Mouse (Mus musculus): ENCODE measurements at regions not wholly inside any gene's neighbourhood (a gene's known extent, or its start where the extent isn't known, plus 50 kb on each side); places are given as distances from the start of the nearest gene placed in this dataset.

DNA sequence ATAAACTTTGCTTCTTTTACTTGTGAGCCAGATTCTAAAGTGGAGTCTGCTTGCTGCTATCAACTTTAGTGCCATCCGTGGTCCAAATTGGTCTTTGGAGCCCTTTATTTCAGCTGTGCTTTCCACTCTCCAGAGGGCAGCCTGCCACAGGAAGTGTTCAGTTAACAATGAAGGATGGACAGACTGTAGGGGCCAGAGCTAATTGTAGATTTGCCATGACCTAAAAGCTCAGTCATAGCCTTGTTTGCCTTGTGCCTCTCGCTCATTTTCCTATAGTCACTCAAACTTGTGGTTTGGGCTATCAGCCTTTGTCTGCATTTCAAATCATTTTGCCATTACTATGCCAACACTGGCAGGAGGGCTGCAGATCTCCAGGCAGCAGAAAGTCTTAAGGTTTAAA is 131.8 kb upstream of the Vegfc start:
- intact Hi-C loops (cut with DNase I): no loop called here
- DNase-seq (ENCODE audit: low spot score in 2 of 2): peak in 1 of 2 experiments; percentile 11

DNA sequence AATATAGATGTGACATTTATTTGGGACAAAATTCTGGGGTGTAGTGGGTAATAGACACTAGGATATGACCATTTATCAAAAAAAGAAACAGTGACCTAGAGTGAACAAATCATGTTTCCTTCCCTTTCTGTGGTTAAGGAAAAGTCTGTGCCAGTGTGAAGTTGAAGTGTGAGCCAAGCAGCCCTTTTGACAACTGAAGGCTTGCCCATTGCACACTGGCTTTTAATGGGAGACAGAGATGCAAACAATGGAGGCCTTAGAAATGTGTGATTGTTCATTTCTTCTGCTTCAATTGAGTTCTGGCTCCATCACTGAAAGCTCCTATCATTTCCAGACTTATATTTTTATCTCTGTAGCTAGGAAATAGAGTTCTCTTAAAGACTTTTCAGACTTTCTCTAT is 130.0 kb upstream of the Vegfc start:
- no peak for DNase-seq (ENCODE audit: low spot score in 2 of 2)
- intact Hi-C loops (cut with DNase I): no loop called here

DNA sequence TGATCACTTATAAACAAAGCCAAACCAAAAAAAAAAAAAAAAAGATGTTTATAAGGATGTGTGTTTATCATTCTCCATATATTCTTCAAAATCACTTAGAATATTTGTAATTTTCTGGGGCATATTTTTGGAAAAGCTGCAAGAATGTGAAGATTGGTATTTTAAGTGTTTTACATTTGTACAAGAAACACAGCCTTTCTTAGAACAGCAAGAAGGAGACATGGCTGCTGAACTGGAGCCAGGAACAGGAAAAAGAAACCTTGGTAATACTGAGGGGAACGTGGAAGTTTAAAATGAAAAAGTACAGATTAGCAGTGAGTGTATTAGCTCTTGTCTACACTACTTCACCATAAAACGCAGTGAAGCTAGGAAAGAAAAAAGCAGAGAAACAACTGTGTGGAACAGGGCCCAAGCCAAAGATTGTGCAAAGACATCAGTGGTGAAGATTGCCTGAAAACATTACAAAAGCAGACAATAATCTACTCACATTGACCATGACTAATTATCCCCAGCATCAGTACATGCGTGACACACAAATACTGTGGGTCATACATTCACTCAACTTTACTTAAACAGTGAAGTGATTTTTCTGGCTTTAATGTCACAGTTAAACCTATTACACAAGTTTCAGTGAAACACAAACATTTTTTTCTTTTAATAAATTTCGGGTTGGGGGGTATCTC is 122.8 kb upstream of the Vegfc start:
- intact Hi-C loops (cut with DNase I): no loop called here
- no peak for DNase-seq (ENCODE audit: low spot score in 2 of 2)

DNA sequence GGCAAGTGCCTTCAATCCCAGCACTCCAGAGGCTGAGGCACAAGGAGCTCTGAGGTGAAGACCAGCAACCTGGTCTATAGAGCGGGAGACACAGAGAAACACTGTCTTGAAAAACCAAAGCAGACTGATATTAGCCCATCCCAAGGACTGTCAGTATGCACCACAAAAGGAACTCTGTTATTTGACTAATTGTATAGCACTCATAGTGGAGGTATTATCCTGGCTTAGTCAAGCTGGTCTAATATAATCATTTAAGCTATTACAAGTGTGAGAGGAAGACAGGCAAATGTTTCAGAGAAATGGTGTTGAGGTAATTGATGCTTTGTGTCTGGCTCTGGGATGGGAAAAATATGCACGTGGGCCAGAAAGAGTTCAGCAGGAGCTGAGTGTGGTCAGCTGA is 121.3 kb upstream of the Vegfc start:
- intact Hi-C loops (cut with DNase I): no loop called here
- DNase-seq (ENCODE audit: low spot score in 2 of 2): no peak

DNA sequence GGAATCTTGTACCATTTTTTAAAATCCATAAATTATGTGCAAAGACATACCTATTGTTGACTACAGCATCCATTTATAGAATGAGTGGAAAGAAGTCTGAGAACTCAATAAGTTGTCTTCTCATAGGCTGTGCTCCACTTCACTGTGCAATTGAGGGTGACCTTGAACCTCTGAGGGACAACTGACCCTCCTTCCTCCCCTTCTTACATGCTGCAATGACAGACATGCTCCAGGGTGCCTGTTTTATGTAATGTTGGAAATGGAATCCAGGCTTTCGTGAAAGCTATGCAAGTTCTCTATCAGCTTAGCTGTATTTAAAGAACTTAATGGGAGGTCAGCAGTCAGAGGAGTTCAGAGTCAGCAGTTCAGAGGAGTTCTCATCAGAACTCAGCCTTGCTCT is 118.9 kb upstream of the Vegfc start:
- DNase-seq (ENCODE audit: low spot score in 2 of 2): no peak
- intact Hi-C loops (cut with DNase I): no loop called here

DNA sequence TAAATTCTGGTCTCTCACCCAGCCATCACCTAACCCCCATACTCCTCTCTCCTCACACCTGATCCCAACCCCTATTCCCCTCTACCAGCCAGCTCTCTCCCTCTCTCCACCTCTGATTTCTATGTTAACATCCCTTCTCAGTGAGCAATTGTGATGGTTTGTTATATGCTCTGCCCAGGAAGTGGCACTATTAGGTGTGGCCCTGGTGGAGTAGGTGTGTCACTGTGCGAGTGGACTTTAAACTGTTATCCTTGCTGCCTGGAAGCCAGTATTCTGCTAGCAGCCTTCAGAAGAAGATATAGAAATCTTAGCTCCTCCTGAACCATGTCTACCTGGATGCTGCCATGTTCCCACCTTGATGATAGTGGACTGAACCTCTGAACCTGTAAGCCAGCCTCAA is 114.4 kb upstream of the Vegfc start:
- intact Hi-C loops (cut with DNase I): no loop called here

DNA sequence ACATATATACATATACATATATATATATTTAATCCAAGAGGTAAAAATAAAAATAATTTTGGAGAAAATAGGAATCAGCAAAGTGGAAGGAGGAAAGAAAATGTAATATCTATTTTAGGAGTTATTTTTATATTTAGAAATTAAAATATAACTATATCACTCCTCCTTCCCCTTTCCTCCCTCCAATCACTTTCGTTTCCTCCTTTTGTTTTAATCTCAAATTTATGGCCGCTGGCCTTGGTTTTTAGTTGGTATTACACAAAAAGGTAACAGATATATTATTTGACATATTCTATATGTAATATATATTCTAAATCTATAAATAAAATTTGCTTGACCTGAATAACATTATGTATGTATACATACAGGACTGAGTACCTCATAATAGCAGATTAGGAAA is 93.1 kb upstream of the Vegfc start:
- DNase-seq (ENCODE audit: low spot score in 2 of 2): no peak
- intact Hi-C loops (cut with DNase I): no loop called here

More for the DNA sequence above, 114.4 kb upstream of the Vegfc start:
- DNase-seq (ENCODE audit: low spot score in 2 of 2): no peak

DNA sequence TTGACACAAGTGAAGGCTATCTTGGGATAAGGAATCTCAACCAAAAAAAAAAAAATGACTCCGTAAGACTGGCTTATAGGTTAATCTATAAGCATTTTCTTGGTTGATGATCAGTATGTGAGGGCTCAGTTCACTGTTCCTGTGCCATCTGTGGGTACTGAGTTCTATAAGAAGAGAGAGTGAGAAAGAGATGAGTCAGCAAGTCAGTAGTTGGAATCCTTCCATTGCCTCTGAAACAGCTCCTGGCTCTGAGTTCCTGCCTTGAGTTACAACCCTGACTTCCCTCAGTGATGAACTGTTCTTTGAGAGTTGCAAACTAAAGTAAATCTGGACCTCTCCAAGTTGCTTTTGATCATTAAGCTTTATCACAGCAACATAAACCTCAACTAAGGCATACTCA is 91.7 kb upstream of the Vegfc start:
- peak in 1 of 2 experiments; percentile 12 for DNase-seq (ENCODE audit: low spot score in 2 of 2)
- intact Hi-C loops (cut with DNase I): no loop called here

DNA sequence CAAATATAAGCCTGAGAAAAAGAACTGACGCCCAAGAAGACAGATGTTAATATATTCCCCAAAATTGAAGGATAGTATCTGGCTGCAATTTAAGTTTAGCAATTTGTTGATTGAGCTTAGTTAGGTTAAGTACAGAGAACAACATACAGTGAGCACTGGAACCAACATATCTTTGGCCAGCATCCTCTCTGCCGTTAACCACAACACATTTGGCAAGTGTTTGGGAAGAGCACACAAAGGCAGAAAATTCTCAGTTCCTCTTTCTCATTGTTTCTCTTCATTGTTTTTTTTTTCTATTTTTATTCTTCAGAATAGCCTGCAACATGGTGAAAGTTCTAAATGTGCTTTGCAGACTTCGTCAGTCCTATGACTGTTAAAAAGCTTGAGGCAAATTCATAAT is 83.2 kb upstream of the Vegfc start:
- DNase-seq (ENCODE audit: low spot score in 2 of 2): no peak
- intact Hi-C loops (cut with DNase I): no loop called here

DNA sequence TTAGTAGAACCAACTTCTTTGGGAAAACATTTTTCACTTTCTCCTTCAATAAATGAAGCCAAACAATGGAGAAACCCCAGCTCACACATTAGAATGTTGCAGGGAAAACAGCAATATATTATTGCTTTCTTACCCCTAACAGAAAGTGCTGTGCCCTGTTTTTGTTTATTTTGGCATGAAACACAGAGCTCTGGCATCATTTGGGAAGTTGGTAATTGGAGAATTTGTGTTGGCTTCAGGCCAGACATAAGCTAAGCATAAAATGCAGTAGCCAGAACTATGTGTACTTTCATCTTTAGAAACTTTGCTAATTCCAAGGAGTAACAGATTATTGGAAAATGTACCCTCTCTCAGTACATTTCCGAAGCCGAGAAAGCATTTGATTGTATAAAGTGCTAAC is 79.9 kb upstream of the Vegfc start:
- DNase-seq (ENCODE audit: low spot score in 2 of 2): no peak
- intact Hi-C loops (cut with DNase I): no loop called here

DNA sequence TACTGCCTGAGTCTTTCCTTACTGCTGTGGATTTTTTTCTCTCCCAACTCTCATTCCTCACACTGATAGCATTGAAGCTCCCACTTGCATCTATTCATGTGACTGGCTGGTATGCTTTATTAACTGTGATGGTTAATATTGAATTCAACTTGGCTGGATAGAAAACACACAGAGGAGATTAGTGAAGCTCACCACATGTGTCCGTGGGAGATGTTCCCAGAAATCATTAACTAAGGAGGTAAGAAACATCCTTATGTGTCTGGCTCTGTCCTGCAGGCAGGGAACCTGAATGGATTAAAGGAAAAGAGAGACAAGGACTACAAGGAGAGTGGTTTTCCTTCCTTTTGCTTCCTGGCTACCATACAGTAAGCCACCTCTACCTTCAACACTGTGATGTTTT is 74.5 kb upstream of the Vegfc start:
- peak in 1 of 2 experiments; percentile 1 for DNase-seq (ENCODE audit: low spot score in 2 of 2)
- intact Hi-C loops (cut with DNase I): no loop called here

DNA sequence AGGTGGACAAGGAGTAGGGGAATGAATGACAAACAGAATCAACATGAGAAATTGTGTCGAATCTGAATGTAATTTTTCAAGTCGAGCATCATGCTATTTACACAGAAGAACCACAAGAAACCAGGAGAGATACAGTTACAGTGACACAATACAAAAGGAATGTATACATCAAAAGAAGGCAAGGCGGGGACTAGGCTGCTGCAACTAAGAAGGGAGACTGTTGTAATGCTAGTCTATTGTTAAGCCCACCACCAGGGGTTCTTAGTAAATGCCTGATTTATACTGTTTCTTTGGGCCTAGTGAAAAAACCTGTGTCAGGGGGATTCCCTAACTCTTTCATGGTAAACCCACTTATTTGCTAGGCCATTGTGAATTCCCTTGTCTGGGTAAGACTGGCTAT is 63.3 kb upstream of the Vegfc start:
- intact Hi-C loops (cut with DNase I): no loop called here
- DNase-seq (ENCODE audit: low spot score in 2 of 2): no peak

DNA sequence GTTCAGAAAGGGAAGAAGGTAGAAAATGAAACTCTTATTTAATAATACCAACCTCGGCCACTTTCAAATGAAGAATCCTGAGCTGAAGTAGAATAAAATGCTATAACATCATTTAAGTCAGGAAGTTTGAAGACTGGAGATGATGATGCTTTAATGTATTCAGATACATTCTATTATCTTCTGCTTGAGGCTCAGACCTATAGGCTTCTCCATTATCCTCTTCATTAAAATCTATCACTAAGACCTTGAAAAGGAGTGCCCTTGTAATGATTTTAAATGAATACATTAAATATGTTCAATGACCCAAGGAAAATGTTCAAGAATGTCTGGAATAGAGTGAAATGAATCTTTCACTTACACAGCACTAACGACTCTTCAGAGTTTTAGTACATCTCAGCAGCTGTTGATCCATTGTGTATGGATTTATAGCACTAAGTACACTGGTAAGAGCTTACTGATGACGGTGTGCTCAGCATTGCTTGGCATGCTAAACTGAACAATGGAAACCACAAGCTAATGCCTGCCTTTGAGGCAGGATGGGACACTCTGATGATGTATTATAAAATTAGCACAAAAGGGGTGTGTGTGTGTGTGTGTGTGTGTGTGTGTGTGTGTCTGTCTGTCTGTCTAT is 58.8 kb upstream of the Vegfc start:
- intact Hi-C loops (cut with DNase I): no loop called here
- no peak for DNase-seq (ENCODE audit: low spot score in 2 of 2)

Measured in left cerebral cortex, postnatal 25 days (tissue).